Mouse (Mus musculus) liver, embryonic 14.5 days (tissue): Measurements from ENCODE around the gene Dnm3. TPM values are rescaled to one million over a fixed set of nuclear protein-coding genes. Genes with fewer than 3 reads are reported as not detected.

Experiments
- ATAC-seq: fragments of 200-750 bp; cut with Nextera tagmentation; 2 replicates; pipeline ENCODE4 v1.8.0; 2017; ENCODE audit warnings: moderate number of reproducible peaks, mild to moderate bottlenecking, moderate library complexity; ENCODE audit not compliant: insufficient read depth
- DNase-seq, 3 experiments: peaks; one replicate each; pipeline ENCODE4 v3.0.0-alpha.2; 2012 to 2013; ENCODE audit warnings: low read depth in 3 of 3, low spot score in 3 of 3
- H3K27ac ChIP-seq: fragments of 300-500 bp; sonication (generic); 2 replicates; pipeline ENCODE4 v1.5.1; 2014; ENCODE audit warnings: moderate library complexity, mild to moderate bottlenecking, control low read depth, inconsistent platforms
- H3K27me3 ChIP-seq: fragments of 300-500 bp; sonication (generic); 2 replicates; pipeline ENCODE4 v1.6.1; 2014; ENCODE audit warnings: mild to moderate bottlenecking, low read length, moderate library complexity; ENCODE audit not compliant: control insufficient read depth, insufficient read depth
- H3K36me3 ChIP-seq: fragments of 300-500 bp; sonication (generic); replicated peaks from 2 replicates; pipeline ENCODE4 v1.6.1; 2014; ENCODE audit warnings: low read depth; ENCODE audit not compliant: control insufficient read depth, insufficient read depth
- H3K4me1 ChIP-seq, 2 experiments: fragments of 200-500 bp in 1 of 2; fragments of 300-500 bp in 1 of 2; sonication (generic) in 1 of 2; replicated peaks; 2 replicates each; pipeline ENCODE4 v1.6.1; 2012 to 2014; ENCODE audit warnings: antibody characterized with exemption in 1 of 2, inconsistent platforms in 1 of 2, low read length in 1 of 2; ENCODE audit not compliant: control insufficient read depth in 2 of 2, insufficient read depth in 2 of 2
- H3K4me2 ChIP-seq: fragments of 300-500 bp; sonication (generic); 2 replicates; pipeline ENCODE4 v1.6.1; 2014; ENCODE audit warnings: low read depth, mild to moderate bottlenecking, control low read depth, moderate library complexity
- H3K4me3 ChIP-seq, 2 experiments: fragments of 200-500 bp in 1 of 2; fragments of 300-500 bp in 1 of 2; sonication (generic) in 1 of 2; 2 replicates each; pipeline ENCODE4 v1.5.1; 2012 to 2014; ENCODE audit warnings: low read depth in 2 of 2, low read length in 2 of 2, mild to moderate bottlenecking in 2 of 2, control low read depth in 1 of 2, inconsistent platforms in 1 of 2, moderate library complexity in 1 of 2; ENCODE audit not compliant: insufficient read depth in 1 of 2
- H3K9ac ChIP-seq: fragments of 300-500 bp; sonication (generic); replicated peaks from 2 replicates; pipeline ENCODE4 v1.6.1; 2014; ENCODE audit warnings: mild to moderate bottlenecking, control low read depth, moderate library complexity
- H3K9me3 ChIP-seq: fragments of 300-500 bp; sonication (generic); 2 replicates; pipeline ENCODE4 v1.6.1; 2016; ENCODE audit warnings: low read length, mixed read lengths; ENCODE audit not compliant: control insufficient read depth
- CTCF ChIP-seq: IDR thresholded peaks from 2 replicates; pipeline ENCODE4 v1.5.1; 2016; ENCODE audit warnings: antibody characterized with exemption, low read depth, control low read depth
- EP300 ChIP-seq: IDR thresholded peaks from 2 replicates; pipeline ENCODE4 v1.6.1; 2016; ENCODE audit warnings: antibody characterized with exemption, low read depth
- WGBS: fragments of 180-500 bp; shearing (Covaris S2); extraction: QIAGEN DNeasy Blood & Tissue Kit; methylation state at CpG from one replicate; pipeline ENCODE4 v1.1.7; 2014; ENCODE audit not compliant: insufficient replicate concordance; 5-methylcytosine and 5-hydroxymethylcytosine counted together
- polyA plus RNA-seq, 2 experiments: library from polyadenylated mRNA; depleted of rRNA in 1 of 2; stranded (reverse) in 1 of 2; unstranded in 1 of 2; fragments of >200 nt; fragmentation: Nextera tagmentation in 1 of 2; extraction: Ambion mirVana in 1 of 2; gene quantifications; 2 replicates each; pipeline versions ENCODE4 v1.2.1 to v1.2.3; 2012 to 2014

Dnm3 gene
- polyA plus RNA-seq, 2 experiments: 0.61 to 0.96 TPM

GRCm38 (mm10) chr1:162077454-162077853, 400.4 kb downstream of the Dnm3 start:
- Histone ChIP-seq H3K27ac (no peak overlapping the region), H3K27me3 (no peaks in the 10 kb centered on the region), H3K4me3 (no peak overlapping the region), H3K9ac (no peak overlapping the region), H3K4me2 (no peak overlapping the region), H3K4me1 (no peaks in the 10 kb centered on the region), H3K9me3 (no peaks in the 10 kb centered on the region), H3K36me3 (no peaks in the 10 kb centered on the region)
- ATAC-seq (no peak), DNase-seq (no peak)
- 77% methylated on average over 6 of the region's 6 CpGs for WGBS
- TF ChIP-seq CTCF (no peak), EP300 (no peak)

- 43% methylated on average over 10 of the region's 10 CpGs for WGBS
- Histone ChIP-seq H3K27me3 (no peaks in the 10 kb centered on the region), H3K9ac (no peak overlapping the region), H3K27ac (no peak overlapping the region), H3K4me3 (no peak overlapping the region), H3K9me3 (no peaks in the 10 kb centered on the region), H3K4me1 (no peaks in the 10 kb centered on the region), H3K36me3 (no peaks in the 10 kb centered on the region), H3K4me2 (no peak overlapping the region)
- DNase-seq (no peak), ATAC-seq (no peak)
- no peak for TF ChIP-seq EP300
- no peak for TF ChIP-seq CTCF
These were observed 401.2 kb downstream of the Dnm3 start for GRCm38 (mm10) chr1:162076581-162077001.

- Histone ChIP-seq H3K9me3 (no peaks in the 10 kb centered on the region), H3K9ac (no peak overlapping the region), H3K4me2 (no peak overlapping the region), H3K27me3 (no peaks in the 10 kb centered on the region), H3K27ac (no peak overlapping the region), H3K4me1 (no peaks in the 10 kb centered on the region), H3K4me3 (no peak overlapping the region), H3K36me3 (no peaks in the 10 kb centered on the region)
- TF ChIP-seq CTCF (no peak), EP300 (no peak)
- WGBS: 66% methylated on average over 10 of the region's 10 CpGs
- no peak for ATAC-seq
- no peak for DNase-seq
These were observed 402.0 kb downstream of the Dnm3 start for GRCm38 (mm10) chr1:162075831-162076230.

- no peak overlapping the region for H3K27ac ChIP-seq
- H3K36me3 ChIP-seq: no peaks in the 10 kb centered on the region
- no peak overlapping the region for H3K4me3 ChIP-seq
- 58% methylated on average over 4 of the region's 4 CpGs for WGBS
- no peak for ATAC-seq
- no peak for DNase-seq
- no peaks in the 10 kb centered on the region for H3K4me1 ChIP-seq
- no peak overlapping the region for H3K4me2 ChIP-seq
- 0 out of 2 replicates have a peak, but pooled peaks have one; percentile 9 for TF ChIP-seq CTCF
- TF ChIP-seq EP300: no peak
- H3K27me3 ChIP-seq: no peaks in the 10 kb centered on the region
- no peak overlapping the region for H3K9ac ChIP-seq
- no peaks in the 10 kb centered on the region for H3K9me3 ChIP-seq
These were observed 402.4 kb downstream of the Dnm3 start for GRCm38 (mm10) chr1:162075416-162075815.

GRCm38 (mm10) chr1:162074626-162075410, 403.0 kb downstream of the Dnm3 start:
- Histone ChIP-seq H3K9ac (no peak overlapping the region), H3K4me3 (no peak overlapping the region), H3K4me1 (no peaks in the 10 kb centered on the region), H3K27me3 (no peaks in the 10 kb centered on the region), H3K27ac (no peak overlapping the region), H3K9me3 (no peaks in the 10 kb centered on the region), H3K36me3 (no peaks in the 10 kb centered on the region), H3K4me2 (no peak overlapping the region)
- 74% methylated on average over 17 of the region's 17 CpGs for WGBS
- ATAC-seq (no peak), DNase-seq (no peak)
- TF ChIP-seq EP300 (no peak), CTCF (no peak)
